Mouse (Mus musculus): ENCODE measurements at regions not wholly inside any gene's neighbourhood (a gene's known extent, or its start where the extent isn't known, plus 50 kb on each side); places are given as distances from the start of the nearest gene placed in this dataset.

- WGBS: 39% methylated on average over 3 of the region's 3 CpGs
- no peak overlapping the region for H3K4me2 ChIP-seq (replicated peaks)
- H3K4me1 ChIP-seq (replicated peaks): peaks cover 10% of the 10 kb centered on the region
- H3K27me3 ChIP-seq (replicated peaks): no peaks in the 10 kb centered on the region
- H3K9me3 ChIP-seq: no peaks in the 10 kb centered on the region
- no peak overlapping the region for H3K4me3 ChIP-seq (replicated peaks)
- H3K9ac ChIP-seq: no peak overlapping the region
- H3K36me3 ChIP-seq: no peaks in the 10 kb centered on the region
- peak overlapping the region; percentile 42; the same call in 1 of the 2 replicates for H3K27ac ChIP-seq
- peak; percentile 87 for ATAC-seq
Measured at GRCm38 (mm10) chr1:193448793-193449393, 78.8 kb upstream of the Camk1g start.

GRCm38 (mm10) chr1:193447647-193448046 lies 77.5 kb upstream of the Camk1g start:
- no peaks in the 10 kb centered on the region for H3K36me3 ChIP-seq
- no peak overlapping the region for H3K4me2 ChIP-seq (replicated peaks)
- H3K27ac ChIP-seq: no peak overlapping the region
- no peak for ATAC-seq
- no peak overlapping the region for H3K4me3 ChIP-seq (replicated peaks)
- H3K4me1 ChIP-seq (replicated peaks): peaks cover 10% of the 10 kb centered on the region
- no peak overlapping the region for H3K9ac ChIP-seq
- no peaks in the 10 kb centered on the region for H3K9me3 ChIP-seq
- H3K27me3 ChIP-seq (replicated peaks): no peaks in the 10 kb centered on the region
- WGBS: 82% methylated on average over 5 of the region's 5 CpGs

GRCm38 (mm10) chr1:193443964-193444676 lies 74.0 kb upstream of the Camk1g start:
- Histone ChIP-seq H3K27ac (no peak overlapping the region), H3K4me3 (replicated peaks) (no peak overlapping the region), H3K36me3 (no peaks in the 10 kb centered on the region), H3K9ac (no peak overlapping the region), H3K9me3 (no peaks in the 10 kb centered on the region), H3K4me1 (replicated peaks) (no peaks in the 10 kb centered on the region; the same call in 1 of the 2 replicates), H3K27me3 (replicated peaks) (no peaks in the 10 kb centered on the region), H3K4me2 (replicated peaks) (no peak overlapping the region)
- 89% methylated on average over 1 of the region's 1 CpGs for WGBS
- no peak for ATAC-seq

GRCm38 (mm10) chr1:193440512-193440911 lies 70.4 kb upstream of the Camk1g start:
- WGBS: 5% methylated on average over 1 of the region's 1 CpGs
- Histone ChIP-seq H3K4me2 (replicated peaks) (no peak overlapping the region), H3K9ac (no peak overlapping the region), H3K27ac (no peak overlapping the region), H3K36me3 (no peaks in the 10 kb centered on the region), H3K4me1 (replicated peaks) (no peaks in the 10 kb centered on the region), H3K9me3 (no peaks in the 10 kb centered on the region), H3K27me3 (replicated peaks) (no peaks in the 10 kb centered on the region), H3K4me3 (replicated peaks) (no peak overlapping the region)
- no peak for ATAC-seq

GRCm38 (mm10) chr1:193434281-193434680 lies 64.2 kb upstream of the Camk1g start:
- Histone ChIP-seq H3K9ac (no peak overlapping the region), H3K27me3 (replicated peaks) (no peaks in the 10 kb centered on the region), H3K36me3 (no peaks in the 10 kb centered on the region), H3K4me1 (replicated peaks) (0 out of 2 replicates have a peak, but pooled peaks cover 2% of the 10 kb centered on the region), H3K4me2 (replicated peaks) (no peak overlapping the region), H3K27ac (no peak overlapping the region), H3K9me3 (no peaks in the 10 kb centered on the region), H3K4me3 (replicated peaks) (no peak overlapping the region)
- ATAC-seq: no peak
- 81% methylated on average over 4 of the region's 4 CpGs for WGBS

- Histone ChIP-seq H3K36me3 (no peaks in the 10 kb centered on the region), H3K27ac (no peak overlapping the region), H3K27me3 (replicated peaks) (no peaks in the 10 kb centered on the region), H3K9me3 (no peaks in the 10 kb centered on the region), H3K4me2 (replicated peaks) (no peak overlapping the region), H3K4me1 (replicated peaks) (0 out of 2 replicates have a peak, but pooled peaks cover 2% of the 10 kb centered on the region), H3K4me3 (replicated peaks) (no peak overlapping the region), H3K9ac (no peak overlapping the region)
- WGBS: 34% methylated on average over 7 of the region's 7 CpGs
- no peak for ATAC-seq
Measured at GRCm38 (mm10) chr1:193433493-193434021, 63.5 kb upstream of the Camk1g start.

- 0 out of 2 replicates have a peak, but pooled peaks cover 5% of the 10 kb centered on the region for H3K4me1 ChIP-seq (replicated peaks)
- H3K4me3 ChIP-seq (replicated peaks): no peak overlapping the region
- ATAC-seq: no peak; the same call in 1 of the 2 replicates
- no peaks in the 10 kb centered on the region for H3K9me3 ChIP-seq
- no peaks in the 10 kb centered on the region for H3K27me3 ChIP-seq (replicated peaks)
- H3K27ac ChIP-seq: no peak overlapping the region
- no peak overlapping the region for H3K4me2 ChIP-seq (replicated peaks)
- no peaks in the 10 kb centered on the region for H3K36me3 ChIP-seq
- H3K9ac ChIP-seq: no peak overlapping the region
- 59% methylated on average over 8 of the region's 8 CpGs for WGBS
Measured at GRCm38 (mm10) chr1:193430231-193430630, 60.1 kb upstream of the Camk1g start.

- peak overlapping the region; percentile 49 for H3K4me2 ChIP-seq (replicated peaks)
Measured at GRCm38 (mm10) chr1:193423653-193424075, 53.6 kb upstream of the Camk1g start.

GRCm38 (mm10) chr1:193422886-193423285 lies 52.8 kb upstream of the Camk1g start:
- no peak overlapping the region for H3K4me3 ChIP-seq (replicated peaks)
- H3K27ac ChIP-seq: peak overlapping the region; percentile 82
- no peak overlapping the region for H3K4me2 ChIP-seq (replicated peaks)
- no peaks in the 10 kb centered on the region for H3K9me3 ChIP-seq
- WGBS: 48% methylated on average over 1 of the region's 1 CpGs
- H3K36me3 ChIP-seq: no peaks in the 10 kb centered on the region
- no peak overlapping the region for H3K9ac ChIP-seq
- H3K27me3 ChIP-seq (replicated peaks): no peaks in the 10 kb centered on the region
- peaks cover 39% of the 10 kb centered on the region for H3K4me1 ChIP-seq (replicated peaks)
- ATAC-seq: peak; percentile 46

More at GRCm38 (mm10) chr1:193423653-193424075, 53.6 kb upstream of the Camk1g start:
- H3K9ac ChIP-seq: no peak overlapping the region
- no peak overlapping the region for H3K4me3 ChIP-seq (replicated peaks)
- peaks cover 32% of the 10 kb centered on the region for H3K4me1 ChIP-seq (replicated peaks)
- peak; percentile 91 for ATAC-seq
- H3K27ac ChIP-seq: peak overlapping the region; percentile 82
- no peaks in the 10 kb centered on the region for H3K36me3 ChIP-seq
- H3K27me3 ChIP-seq (replicated peaks): no peaks in the 10 kb centered on the region
- H3K9me3 ChIP-seq: no peaks in the 10 kb centered on the region
- WGBS: 42% methylated on average over 8 of the region's 8 CpGs

GRCm38 (mm10) chr1:193421820-193422219 lies 51.7 kb upstream of the Camk1g start:
- Histone ChIP-seq H3K4me3 (replicated peaks) (no peak overlapping the region), H3K4me2 (replicated peaks) (no peak overlapping the region), H3K9me3 (no peaks in the 10 kb centered on the region), H3K27ac (no peak overlapping the region), H3K4me1 (replicated peaks) (peaks cover 42% of the 10 kb centered on the region), H3K27me3 (replicated peaks) (no peaks in the 10 kb centered on the region), H3K9ac (no peak overlapping the region), H3K36me3 (no peaks in the 10 kb centered on the region)
- no peak for ATAC-seq
- 94% methylated on average over 1 of the region's 1 CpGs for WGBS

GRCm38 (mm10) chr1:193421414-193421813 lies 51.3 kb upstream of the Camk1g start:
- no peak overlapping the region for H3K4me3 ChIP-seq (replicated peaks)
- H3K27me3 ChIP-seq (replicated peaks): no peaks in the 10 kb centered on the region
- H3K9ac ChIP-seq: no peak overlapping the region
- H3K36me3 ChIP-seq: no peaks in the 10 kb centered on the region
- no peak overlapping the region for H3K4me2 ChIP-seq (replicated peaks)
- peaks cover 42% of the 10 kb centered on the region for H3K4me1 ChIP-seq (replicated peaks)
- H3K27ac ChIP-seq: no peak overlapping the region
- H3K9me3 ChIP-seq: no peaks in the 10 kb centered on the region
- ATAC-seq: no peak
